Mouse (Mus musculus): ENCODE measurements around the gene Foxa2. TPM values are rescaled to one million over a fixed set of nuclear protein-coding genes. Genes with fewer than 3 reads are reported as not detected.
A peak's percentile ranks its signal among the peaks of the same experiment; 100 is the strongest.

Gene Foxa2
- polyA plus RNA-seq (2012; rRNA removed) = 0.07 TPM in 1 of 2 replicates, not detected in the other

- 3% methylated on average over 19 of the region's 19 CpGs for WGBS
- peak; percentile 12 for DNase-seq
- Histone ChIP-seq H3K27ac (ENCODE audit: insufficient read depth, low read depth, low read length) (no peak within 1 kb of the TSS), H3K4me3 (ENCODE audit: insufficient read depth, low read depth, low read length) (peak within 1 kb of the TSS; percentile 27; the same call in 1 of the 2 replicates), H3K27me3 (replicated peaks; ENCODE audit: control insufficient read depth, insufficient read depth, low read length) (peaks cover 9% of the 10 kb centered on the region), H3K36me3 (ENCODE audit: control insufficient read depth, insufficient read depth, low read length) (no peaks in the 10 kb centered on the region), H3K4me1 (ENCODE audit: control insufficient read depth, insufficient read depth, low read length) (peaks cover 7% of the 10 kb centered on the region; the same call in 1 of the 2 replicates)
- TF ChIP-seq POLR2A (IDR thresholded peaks at IDR 0.05; ENCODE audit: low read depth, low read length) (no peak), CTCF (conservative IDR thresholded peaks at IDR 0.05; ENCODE audit: insufficient read depth, insufficient read length, low read depth, low read length) (no peak)
Measured at GRCm38 (mm10) chr2:148046799-148047165, at the start of gene Foxa2. Gene Foxa2, minus strand, starts transcription at chr2:148046969.

GRCm38 (mm10) chr2:148092089-148092488, 45.3 kb upstream of the Foxa2 start:
- WGBS = 81% methylated on average over 2 of the region's 2 CpGs
- H3K4me3 ChIP-seq (ENCODE audit: insufficient read depth, low read depth, low read length) = no peak overlapping the region
- H3K36me3 ChIP-seq (ENCODE audit: control insufficient read depth, insufficient read depth, low read length) = no peaks in the 10 kb centered on the region
- no peaks in the 10 kb centered on the region for H3K4me1 ChIP-seq (ENCODE audit: control insufficient read depth, insufficient read depth, low read length)
- no peak overlapping the region for H3K27ac ChIP-seq (ENCODE audit: insufficient read depth, low read depth, low read length)
- H3K27me3 ChIP-seq (replicated peaks; ENCODE audit: control insufficient read depth, insufficient read depth, low read length) = no peaks in the 10 kb centered on the region
- TF ChIP-seq POLR2A (IDR thresholded peaks at IDR 0.05; ENCODE audit: low read depth, low read length) (no peak), CTCF (conservative IDR thresholded peaks at IDR 0.05; ENCODE audit: insufficient read depth, insufficient read length, low read depth, low read length) (no peak)
- no peak for DNase-seq

- DNase-seq = no peak
- 45% methylated on average over 6 of the region's 6 CpGs for WGBS
- Histone ChIP-seq H3K36me3 (ENCODE audit: control insufficient read depth, insufficient read depth, low read length) (no peaks in the 10 kb centered on the region), H3K27ac (ENCODE audit: insufficient read depth, low read depth, low read length) (no peak overlapping the region), H3K27me3 (replicated peaks; ENCODE audit: control insufficient read depth, insufficient read depth, low read length) (no peaks in the 10 kb centered on the region), H3K4me3 (ENCODE audit: insufficient read depth, low read depth, low read length) (no peak overlapping the region), H3K4me1 (ENCODE audit: control insufficient read depth, insufficient read depth, low read length) (no peaks in the 10 kb centered on the region)
- no peak for TF ChIP-seq CTCF (conservative IDR thresholded peaks at IDR 0.05; ENCODE audit: insufficient read depth, insufficient read length, low read depth, low read length)
- TF ChIP-seq POLR2A (IDR thresholded peaks at IDR 0.05; ENCODE audit: low read depth, low read length) = no peak
Measured at GRCm38 (mm10) chr2:148091657-148092056, 44.9 kb upstream of the Foxa2 start.

- no peak for TF ChIP-seq CTCF (conservative IDR thresholded peaks at IDR 0.05; ENCODE audit: insufficient read depth, insufficient read length, low read depth, low read length)
- TF ChIP-seq POLR2A (IDR thresholded peaks at IDR 0.05; ENCODE audit: low read depth, low read length) = no peak
- no peak for DNase-seq
- Histone ChIP-seq H3K36me3 (ENCODE audit: control insufficient read depth, insufficient read depth, low read length) (no peaks in the 10 kb centered on the region), H3K27me3 (replicated peaks; ENCODE audit: control insufficient read depth, insufficient read depth, low read length) (no peaks in the 10 kb centered on the region), H3K4me1 (ENCODE audit: control insufficient read depth, insufficient read depth, low read length) (no peaks in the 10 kb centered on the region), H3K27ac (ENCODE audit: insufficient read depth, low read depth, low read length) (no peak overlapping the region), H3K4me3 (ENCODE audit: insufficient read depth, low read depth, low read length) (no peak overlapping the region)
- 67% methylated on average over 2 of the region's 2 CpGs for WGBS
Measured at GRCm38 (mm10) chr2:148090071-148090470, 43.3 kb upstream of the Foxa2 start.

GRCm38 (mm10) chr2:148085529-148085928, 38.8 kb upstream of the Foxa2 start:
- Histone ChIP-seq H3K27ac (ENCODE audit: insufficient read depth, low read depth, low read length) (no peak overlapping the region), H3K4me1 (ENCODE audit: control insufficient read depth, insufficient read depth, low read length) (no peaks in the 10 kb centered on the region), H3K36me3 (ENCODE audit: control insufficient read depth, insufficient read depth, low read length) (no peaks in the 10 kb centered on the region), H3K27me3 (replicated peaks; ENCODE audit: control insufficient read depth, insufficient read depth, low read length) (no peaks in the 10 kb centered on the region), H3K4me3 (ENCODE audit: insufficient read depth, low read depth, low read length) (no peak overlapping the region)
- no peak for DNase-seq
- TF ChIP-seq POLR2A (IDR thresholded peaks at IDR 0.05; ENCODE audit: low read depth, low read length) = no peak
- TF ChIP-seq CTCF (conservative IDR thresholded peaks at IDR 0.05; ENCODE audit: insufficient read depth, insufficient read length, low read depth, low read length) = no peak
- 70% methylated on average over 5 of the region's 5 CpGs for WGBS

GRCm38 (mm10) chr2:148085126-148085525, 38.4 kb upstream of the Foxa2 start:
- 71% methylated on average over 4 of the region's 4 CpGs for WGBS
- DNase-seq = no peak
- no peak for TF ChIP-seq POLR2A (IDR thresholded peaks at IDR 0.05; ENCODE audit: low read depth, low read length)
- no peak for TF ChIP-seq CTCF (conservative IDR thresholded peaks at IDR 0.05; ENCODE audit: insufficient read depth, insufficient read length, low read depth, low read length)

GRCm38 (mm10) chr2:148082283-148082682, 35.5 kb upstream of the Foxa2 start:
- peak; percentile 87 for TF ChIP-seq CTCF (conservative IDR thresholded peaks at IDR 0.05; ENCODE audit: insufficient read depth, insufficient read length, low read depth, low read length)
- TF ChIP-seq POLR2A (IDR thresholded peaks at IDR 0.05; ENCODE audit: low read depth, low read length) = no peak
- Histone ChIP-seq H3K4me3 (ENCODE audit: insufficient read depth, low read depth, low read length) (no peak overlapping the region), H3K27ac (ENCODE audit: insufficient read depth, low read depth, low read length) (no peak overlapping the region), H3K36me3 (ENCODE audit: control insufficient read depth, insufficient read depth, low read length) (no peaks in the 10 kb centered on the region), H3K27me3 (replicated peaks; ENCODE audit: control insufficient read depth, insufficient read depth, low read length) (no peaks in the 10 kb centered on the region), H3K4me1 (ENCODE audit: control insufficient read depth, insufficient read depth, low read length) (no peaks in the 10 kb centered on the region)
- DNase-seq = peak; percentile 28
- WGBS = 12% methylated on average over 8 of the region's 8 CpGs

More at GRCm38 (mm10) chr2:148085126-148085525, 38.4 kb upstream of the Foxa2 start:
- no peaks in the 10 kb centered on the region for H3K36me3 ChIP-seq (ENCODE audit: control insufficient read depth, insufficient read depth, low read length)
- H3K4me3 ChIP-seq (ENCODE audit: insufficient read depth, low read depth, low read length) = no peak overlapping the region
- H3K4me1 ChIP-seq (ENCODE audit: control insufficient read depth, insufficient read depth, low read length) = no peaks in the 10 kb centered on the region
- H3K27ac ChIP-seq (ENCODE audit: insufficient read depth, low read depth, low read length) = no peak overlapping the region
- H3K27me3 ChIP-seq (replicated peaks; ENCODE audit: control insufficient read depth, insufficient read depth, low read length) = no peaks in the 10 kb centered on the region

Measured in kidney, adult 2 months (tissue).